ENCODE assay signal across 1 mouse cellular context in the genomic region with DNA sequence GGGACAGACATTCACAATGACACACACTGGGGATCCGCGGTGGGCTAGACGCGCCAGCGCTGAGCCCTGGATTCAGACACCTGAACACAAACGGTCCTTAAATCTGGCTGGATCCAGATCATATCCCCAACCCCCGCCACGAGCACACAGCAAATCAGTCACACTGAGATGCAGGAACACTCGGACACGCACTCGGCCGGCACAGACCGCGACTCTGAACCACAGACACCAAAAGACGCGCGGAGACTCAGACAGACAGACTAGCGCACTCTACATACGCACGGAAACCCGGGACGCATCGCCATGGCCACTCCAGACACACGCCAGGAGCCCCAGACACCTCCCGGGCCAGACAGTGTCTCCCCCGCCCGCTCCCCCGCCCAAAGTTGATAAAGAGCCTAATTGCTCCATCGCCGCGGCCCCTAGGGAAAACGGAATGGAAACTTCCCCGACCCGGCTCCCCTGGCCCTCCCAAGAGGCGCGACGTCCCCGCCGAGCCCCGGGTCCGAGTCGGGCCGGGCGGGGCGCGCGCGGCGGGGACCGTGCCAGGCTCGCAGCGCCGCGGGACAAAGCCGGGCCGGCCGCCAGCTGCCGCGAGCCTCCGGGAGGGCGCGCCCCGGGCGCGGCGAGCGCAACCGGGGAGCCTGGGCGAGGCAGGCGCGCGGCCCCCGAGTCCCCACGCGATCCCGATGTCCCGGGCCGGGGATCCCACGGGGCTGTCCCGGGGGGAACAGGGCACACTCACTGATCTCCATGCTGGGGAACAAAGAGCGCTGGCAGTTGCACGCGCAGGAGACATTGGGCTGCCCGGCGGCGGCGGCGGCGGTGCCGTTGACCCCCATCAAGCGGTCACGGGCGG.
A peak's percentile ranks its signal among the peaks of the same experiment; 100 is the strongest.
TF ChIP-seq lines count a peak whose summit lies in the region.

No protein-coding gene starts in this region.

TF ChIP-seq in myocyte, 11 proteins besides CTCF, POLR2A, EP300 and RAD21 (continued from another document):
- no peak for TF ChIP-seq TCF12 (IDR thresholded peaks at IDR 0.05; ENCODE audit: insufficient read depth, poor library complexity, severe bottlenecking)
- TF ChIP-seq CEBPB (IDR thresholded peaks at IDR 0.05; ENCODE audit: insufficient read depth, poor library complexity, severe bottlenecking), result no peak
- no peak for TF ChIP-seq SRF (IDR thresholded peaks at IDR 0.05; ENCODE audit: control insufficient read depth, insufficient read length, low read depth)
- no peak for TF ChIP-seq TCF3 (IDR thresholded peaks at IDR 0.05; ENCODE audit: insufficient read length, low read depth)
- no peak for TF ChIP-seq E2F4 (IDR thresholded peaks at IDR 0.05; ENCODE audit: insufficient read depth)
- peak in 1 of 3 experiments; percentile 9 for TF ChIP-seq MYOG (IDR thresholded peaks at IDR 0.05; ENCODE audit: control insufficient read depth in 1 of 3, insufficient read depth in 1 of 3, insufficient read length in 2 of 3, low read depth in 2 of 3)
